Mouse (Mus musculus) kidney, adult 11 months (tissue): ENCODE results near the gene Cx3cl1.
A peak's percentile ranks its signal among the peaks of the same experiment; 100 is the strongest.

Experiments
- DNase-seq: peaks from one replicate; pipeline ENCODE4 v3.0.0; 2022

Cx3cl1 gene

DNA sequence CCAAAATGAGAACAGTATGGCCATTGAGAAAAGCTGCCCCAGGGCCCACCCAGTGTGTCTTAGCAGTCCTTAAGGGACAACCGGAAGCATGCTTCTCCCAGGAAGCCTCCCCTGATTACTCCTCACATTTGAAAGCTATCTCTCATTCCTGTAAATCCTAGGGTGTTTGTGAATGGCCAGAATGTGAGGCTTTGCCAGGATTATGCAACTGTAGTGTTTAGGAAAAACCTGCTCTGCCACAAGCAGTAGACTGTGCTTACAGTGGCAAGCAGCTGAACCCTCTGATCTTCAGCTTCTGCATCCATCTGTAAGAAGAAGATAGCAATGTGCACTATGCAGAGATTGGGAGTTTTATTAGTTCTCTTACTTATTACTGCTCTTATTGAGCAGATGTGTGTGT lies 2.8 kb downstream of the Cx3cl1 start:
- no peak for DNase-seq

DNA sequence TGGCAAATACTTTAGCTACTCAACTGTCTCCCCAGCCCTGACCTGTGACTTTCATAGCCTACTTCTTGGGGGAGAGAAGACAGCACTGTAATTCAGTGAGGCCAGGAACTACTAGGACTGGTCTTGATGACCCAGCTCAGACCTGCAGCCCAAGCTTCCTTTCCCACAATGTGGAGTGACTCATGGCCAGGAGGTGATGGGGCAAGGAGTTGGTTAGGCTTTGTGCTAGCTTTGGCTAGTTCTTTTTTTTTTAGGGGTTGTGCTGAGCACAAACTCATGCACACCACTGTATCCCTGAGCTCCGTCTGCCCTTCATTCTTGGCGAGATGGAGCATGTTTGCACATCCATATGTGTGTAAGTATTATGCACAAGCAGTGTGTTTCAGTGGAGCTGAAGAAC lies 4.5 kb downstream of the Cx3cl1 start:
- no peak for DNase-seq

DNA sequence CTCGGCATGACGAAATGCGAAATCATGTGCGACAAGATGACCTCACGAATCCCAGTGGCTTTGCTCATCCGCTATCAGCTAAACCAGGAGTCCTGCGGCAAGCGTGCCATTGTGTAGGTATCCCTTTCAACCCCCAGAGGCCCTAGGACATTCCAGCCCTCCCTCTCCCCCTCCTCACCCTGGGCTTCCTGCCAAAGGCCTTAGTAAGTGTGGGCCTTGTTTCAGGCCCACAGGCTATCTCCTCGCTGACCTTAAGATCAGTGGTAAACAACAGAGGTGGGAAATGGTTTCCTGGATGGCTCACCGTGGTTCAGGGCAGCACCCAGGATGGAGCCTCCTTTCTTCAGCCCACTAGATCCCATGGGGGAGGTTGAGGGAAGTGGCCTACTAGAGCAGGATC lies 6.2 kb downstream of the Cx3cl1 start:
- no peak for DNase-seq

DNA sequence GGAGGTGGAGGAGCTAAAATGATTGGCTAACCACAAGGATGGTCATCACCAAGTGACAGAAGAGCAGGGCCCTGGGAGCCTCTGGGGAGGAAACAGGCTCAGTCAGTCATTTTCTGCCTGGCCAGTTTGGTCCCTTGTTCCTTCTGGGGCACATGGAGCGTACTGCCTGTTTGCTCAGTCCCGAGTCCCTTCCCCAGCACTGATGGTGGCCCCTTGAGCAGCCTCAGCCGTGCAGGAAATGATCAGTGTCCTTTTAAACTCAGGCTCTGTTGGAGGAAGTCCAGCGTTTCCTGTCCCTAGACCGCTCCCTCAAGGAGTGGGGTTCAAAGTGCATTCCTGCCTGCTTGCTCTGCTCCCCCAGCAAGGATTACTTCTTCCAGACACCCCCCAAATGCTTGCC lies 6.7 kb downstream of the Cx3cl1 start:
- peak; percentile 83 for DNase-seq

DNA sequence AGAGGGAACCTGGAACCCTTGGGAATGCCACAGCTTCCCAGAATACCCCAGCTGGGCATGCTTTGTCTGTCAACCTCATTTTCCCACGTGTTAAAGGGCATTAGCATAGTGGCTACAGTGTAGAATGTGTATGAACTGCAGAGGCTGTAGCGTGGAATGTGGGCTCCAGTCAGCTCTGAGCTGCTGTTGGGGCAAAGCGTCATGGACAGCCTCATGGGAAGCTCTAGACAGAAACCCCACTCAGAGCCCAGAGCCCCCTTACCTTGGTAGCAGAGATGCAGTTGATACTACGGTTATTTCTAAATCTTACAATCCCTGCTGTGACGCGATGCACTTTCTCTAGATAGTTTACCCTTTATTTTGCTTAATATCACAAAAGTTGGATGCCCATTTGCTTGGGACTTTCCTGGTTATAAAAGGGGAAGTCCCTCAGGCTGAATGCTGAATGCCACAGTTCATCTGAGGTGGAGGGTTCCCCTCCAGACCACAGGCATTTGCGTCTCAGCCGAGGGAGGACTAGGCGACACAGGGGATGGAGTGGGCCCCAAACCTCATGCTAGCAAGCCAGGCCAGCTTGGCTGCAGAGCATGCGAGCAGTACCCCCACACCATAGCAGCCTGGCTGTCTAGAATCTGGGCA lies 7.2 kb downstream of the Cx3cl1 start:
- DNase-seq = no peak

DNA sequence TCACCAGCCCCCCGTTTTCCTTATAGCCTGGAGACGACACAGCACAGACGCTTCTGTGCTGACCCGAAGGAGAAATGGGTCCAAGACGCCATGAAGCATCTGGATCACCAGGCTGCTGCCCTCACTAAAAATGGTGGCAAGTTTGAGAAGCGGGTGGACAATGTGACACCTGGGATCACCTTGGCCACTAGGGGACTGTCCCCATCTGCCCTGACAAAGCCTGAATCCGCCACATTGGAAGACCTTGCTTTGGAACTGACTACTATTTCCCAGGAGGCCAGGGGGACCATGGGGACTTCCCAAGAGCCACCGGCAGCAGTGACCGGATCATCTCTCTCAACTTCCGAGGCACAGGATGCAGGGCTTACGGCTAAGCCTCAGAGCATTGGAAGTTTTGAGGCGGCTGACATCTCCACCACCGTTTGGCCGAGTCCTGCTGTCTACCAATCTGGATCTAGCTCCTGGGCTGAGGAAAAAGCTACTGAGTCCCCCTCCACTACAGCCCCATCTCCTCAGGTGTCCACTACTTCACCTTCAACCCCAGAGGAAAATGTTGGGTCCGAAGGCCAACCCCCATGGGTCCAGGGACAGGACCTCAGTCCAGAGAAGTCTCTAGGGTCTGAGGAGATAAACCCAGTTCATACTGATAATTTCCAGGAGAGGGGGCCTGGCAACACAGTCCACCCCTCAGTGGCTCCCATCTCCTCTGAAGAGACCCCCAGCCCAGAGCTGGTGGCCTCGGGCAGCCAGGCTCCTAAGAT lies 7.9 kb downstream of the Cx3cl1 start:
- DNase-seq = no peak

DNA sequence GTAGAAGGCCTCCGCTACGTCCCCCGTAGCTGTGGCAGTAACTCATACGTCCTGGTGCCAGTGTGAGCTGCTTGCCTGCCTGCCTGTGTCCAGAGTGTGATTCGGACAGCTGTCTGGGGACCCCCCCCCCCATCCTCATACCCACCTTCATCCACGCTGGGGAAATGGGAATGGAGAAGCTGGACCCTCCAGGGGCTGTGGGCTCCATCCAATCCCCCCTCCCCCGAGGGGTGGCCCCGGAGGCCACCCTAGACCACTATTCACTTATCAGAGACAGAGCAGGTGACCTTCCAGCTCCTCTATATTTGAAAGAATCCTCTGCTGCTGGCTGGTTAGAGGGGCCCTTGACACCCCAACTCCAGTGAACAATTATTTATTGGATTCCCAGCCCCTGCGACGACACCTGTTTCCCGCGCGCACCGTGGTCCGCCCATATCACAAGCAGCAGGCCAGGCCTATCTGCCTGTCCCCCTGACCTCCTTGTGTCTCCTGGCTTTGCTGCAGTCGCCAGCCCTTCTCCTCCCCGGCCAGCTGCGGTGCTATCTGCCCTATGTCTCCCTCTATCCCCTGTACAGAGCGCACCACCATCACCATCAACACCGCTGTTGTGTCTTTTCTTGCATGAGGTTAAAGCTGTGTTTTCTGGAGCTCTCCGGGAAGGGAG lies 8.8 kb downstream of the Cx3cl1 start:
- DNase-seq = no peak

DNA sequence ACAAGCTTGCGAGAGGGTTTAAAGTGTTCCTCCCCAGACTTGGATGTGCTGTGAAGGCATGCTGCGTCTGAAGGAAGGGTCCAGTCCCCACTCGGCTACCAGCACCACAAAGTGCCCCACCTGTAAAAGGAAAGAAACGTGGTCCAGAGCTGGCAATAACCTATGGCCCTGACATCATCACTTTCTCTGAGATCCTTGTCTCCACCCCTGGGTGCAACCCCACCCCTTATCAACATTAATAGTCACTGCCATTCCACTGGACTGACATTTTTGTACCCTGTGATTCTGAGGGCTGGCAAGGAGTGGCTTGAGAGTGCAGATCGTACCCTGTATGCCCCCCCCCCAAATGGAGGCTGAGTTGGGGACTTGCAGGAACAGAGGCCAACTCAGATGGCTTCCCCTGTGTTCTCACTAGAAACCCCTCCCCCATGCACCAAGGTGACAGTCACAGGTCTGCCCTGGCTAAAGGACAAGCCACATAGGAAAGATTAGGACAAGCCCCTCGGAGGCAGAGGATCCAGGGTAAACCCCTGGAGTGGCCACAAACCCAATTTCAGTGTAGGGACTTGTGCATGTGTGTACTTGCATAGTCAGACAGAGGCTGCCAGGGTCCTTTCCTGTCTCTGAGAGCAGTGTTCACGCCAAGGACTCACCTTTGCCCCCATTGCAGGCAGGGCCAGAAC lies 9.5 kb downstream of the Cx3cl1 start:
- DNase-seq = no peak

DNA sequence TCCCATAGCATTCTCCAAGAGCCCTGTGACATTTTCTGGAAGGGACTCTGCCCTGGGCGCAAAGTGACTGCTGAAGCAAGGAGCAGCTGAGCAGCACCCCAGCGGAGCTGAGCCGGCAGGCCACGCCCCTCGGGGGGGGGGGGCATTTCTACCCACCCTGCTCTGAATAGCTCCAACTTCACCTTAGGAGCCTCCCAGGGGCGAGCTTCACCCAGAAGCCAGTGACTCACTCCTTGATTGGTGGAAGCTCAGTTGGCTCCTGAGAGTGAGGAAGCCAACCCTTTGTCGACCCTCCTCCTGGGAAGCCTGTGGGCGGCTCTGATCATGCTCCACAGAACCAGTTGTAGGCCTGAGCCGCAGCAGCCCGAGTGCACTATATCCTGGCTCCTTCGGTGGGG lies 10.0 kb downstream of the Cx3cl1 start:
- DNase-seq = peak; percentile 94

DNA sequence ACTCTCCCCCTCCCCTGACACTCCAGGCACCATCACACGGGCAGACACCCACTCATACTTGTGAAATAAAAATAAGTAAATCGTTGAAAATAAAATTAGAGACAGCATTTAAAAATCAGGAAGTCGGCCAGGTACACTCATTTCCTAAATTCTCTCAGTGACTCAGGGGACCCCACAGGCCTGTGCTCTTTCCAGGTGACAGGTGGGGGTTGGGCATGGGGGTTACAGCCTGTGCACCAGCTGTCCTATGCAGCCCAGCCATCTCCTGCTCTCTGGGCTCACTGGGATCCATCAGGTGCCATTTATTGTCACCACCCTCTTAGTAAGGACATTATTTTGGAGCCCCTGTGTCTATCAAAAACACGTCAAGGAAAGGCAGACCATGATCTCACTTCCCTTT lies 12.1 kb downstream of the Cx3cl1 start:
- DNase-seq = no peak

DNA sequence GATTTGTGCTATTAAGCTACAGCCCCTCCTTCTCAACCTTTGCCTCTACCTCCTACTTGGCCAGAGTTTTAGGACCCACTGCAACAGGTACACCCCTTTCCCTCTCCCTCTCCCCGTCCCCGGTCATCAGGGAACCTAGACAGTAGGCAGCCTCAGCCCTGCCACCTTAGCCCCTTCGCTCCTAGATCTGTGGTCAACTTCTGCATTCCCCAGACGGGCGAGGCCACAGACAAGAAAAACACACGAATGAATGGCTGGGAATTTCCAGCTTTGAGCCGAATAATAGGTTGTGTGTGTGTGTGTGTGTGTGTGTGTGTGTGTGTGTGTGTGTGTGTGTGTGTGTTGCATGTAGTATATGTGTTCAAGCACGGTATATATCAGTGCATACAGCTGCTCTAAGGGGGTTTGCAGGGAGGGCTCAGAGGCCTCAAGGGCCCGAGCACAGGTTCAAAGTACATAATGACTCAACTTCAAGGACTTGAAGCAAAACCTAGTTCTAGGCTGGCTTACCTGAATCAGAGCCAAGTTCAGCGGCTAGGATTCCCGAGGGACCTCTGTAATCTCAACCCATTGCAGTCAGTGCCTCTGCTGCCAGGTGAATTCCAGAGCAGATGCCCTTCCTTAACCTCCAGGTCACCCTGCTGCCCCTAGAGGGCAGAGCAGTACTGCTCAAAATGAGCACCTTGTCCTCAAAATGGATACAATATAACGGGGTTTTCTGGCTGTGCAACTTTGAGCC lies 13.6 kb downstream of the Cx3cl1 start:
- DNase-seq = peak; percentile 85

DNA sequence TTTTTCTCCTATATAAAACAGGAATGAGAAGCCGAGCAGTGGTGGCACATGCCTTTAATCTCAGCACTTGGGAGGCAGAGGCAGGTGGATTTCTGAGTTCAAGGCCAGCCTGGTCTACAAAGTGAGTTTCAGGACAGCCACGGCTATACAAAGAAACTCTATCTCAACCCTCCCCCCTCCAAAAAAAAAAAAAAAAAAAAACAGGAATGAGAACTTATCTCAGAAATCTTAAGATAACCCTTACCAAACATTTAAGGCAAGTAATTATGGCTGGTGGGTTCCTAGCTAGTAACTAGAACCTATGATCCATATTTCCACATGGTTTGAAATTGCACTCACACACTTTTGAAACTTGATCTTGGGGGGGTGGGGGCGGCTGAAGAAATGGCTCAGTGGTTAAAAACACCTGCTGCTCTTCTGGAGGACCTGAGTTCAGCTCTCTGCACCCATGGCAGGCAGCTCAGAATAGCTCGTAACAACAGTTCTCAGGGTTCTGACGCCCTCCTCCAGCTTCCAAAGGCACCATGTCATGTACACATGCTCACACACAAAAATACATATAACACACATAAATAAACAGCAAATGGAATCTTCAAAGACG lies 14.3 kb downstream of the Cx3cl1 start:
- DNase-seq = no peak

DNA sequence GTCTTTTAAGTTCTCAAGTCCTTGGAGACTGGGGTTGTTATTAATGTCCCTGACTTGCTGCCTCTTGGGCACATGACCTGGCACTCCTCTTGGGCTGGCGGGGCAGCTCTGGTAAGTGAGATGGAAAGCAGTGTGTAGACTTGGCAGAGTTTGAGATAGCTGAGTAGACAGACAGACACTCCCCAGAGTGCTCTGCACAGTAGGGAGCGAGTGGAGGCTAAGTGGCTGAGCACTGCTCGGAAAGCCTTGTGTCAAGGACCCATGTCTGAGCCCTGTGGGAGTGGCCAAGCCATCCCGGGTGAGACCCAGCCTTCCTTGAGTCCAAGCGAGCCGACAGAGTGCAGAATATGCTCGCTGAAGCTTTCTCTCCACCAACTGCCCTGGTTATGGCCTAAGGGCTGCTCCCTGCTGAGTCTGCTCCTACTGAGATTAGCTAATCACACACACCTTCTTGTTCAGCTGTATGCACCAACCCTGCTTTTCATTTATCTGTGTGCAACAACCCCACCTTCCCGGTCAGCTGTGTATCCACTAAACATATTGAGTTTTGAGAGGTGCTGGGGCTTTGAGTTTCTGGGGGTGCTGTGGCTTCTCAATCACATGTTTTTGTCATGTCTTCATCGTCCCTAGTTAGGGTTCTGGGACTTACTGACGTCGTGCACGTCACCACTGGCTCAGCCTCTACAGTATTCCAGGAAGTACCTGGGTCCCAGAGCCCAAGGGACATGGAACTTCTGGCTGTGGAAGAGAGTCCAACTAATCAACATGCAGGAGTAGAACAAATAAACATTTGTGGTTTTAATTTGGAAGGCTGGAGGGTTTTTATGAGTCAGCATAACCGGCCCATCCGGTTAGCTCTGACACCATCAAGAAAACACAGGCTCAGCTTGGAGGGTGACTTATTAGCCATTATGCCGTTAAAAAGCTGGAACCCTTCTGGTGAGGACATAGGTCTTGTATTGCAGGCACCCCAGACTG lies 16.0 kb downstream of the Cx3cl1 start:
- peak; percentile 82 for DNase-seq

DNA sequence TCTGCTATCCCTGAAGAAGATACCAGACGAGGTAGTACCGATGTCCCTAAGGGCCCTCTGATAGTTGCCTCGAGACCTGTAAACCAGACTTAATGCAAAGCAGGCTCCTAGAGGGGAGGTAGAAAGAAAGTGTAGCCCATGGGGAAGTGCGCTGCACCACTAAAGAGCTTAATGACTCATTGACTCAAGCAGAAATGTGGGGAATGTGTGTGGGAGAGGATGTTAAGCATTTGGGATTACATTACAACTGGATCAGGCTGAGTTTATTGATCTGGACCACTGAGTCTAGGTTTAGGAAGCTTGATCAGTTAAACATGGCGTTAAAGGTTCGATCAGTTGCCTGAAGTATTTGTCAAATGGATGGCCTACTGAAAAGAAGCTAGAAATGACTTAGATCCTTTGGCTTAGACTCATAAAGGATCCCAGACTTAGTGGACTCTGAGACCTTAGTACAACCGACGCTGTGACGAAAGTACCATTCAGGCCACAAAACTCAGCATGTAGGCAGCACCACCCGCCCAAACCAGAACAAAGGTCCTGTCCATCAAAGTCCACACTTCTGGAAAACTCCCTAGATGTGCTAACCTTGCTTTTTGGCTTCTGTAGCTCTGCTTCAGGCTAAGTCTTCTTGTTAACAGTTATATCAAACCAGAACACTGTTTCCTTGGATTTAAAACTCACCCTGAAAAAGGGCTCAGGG lies 17.6 kb downstream of the Cx3cl1 start:
- DNase-seq = peak; percentile 53

DNA sequence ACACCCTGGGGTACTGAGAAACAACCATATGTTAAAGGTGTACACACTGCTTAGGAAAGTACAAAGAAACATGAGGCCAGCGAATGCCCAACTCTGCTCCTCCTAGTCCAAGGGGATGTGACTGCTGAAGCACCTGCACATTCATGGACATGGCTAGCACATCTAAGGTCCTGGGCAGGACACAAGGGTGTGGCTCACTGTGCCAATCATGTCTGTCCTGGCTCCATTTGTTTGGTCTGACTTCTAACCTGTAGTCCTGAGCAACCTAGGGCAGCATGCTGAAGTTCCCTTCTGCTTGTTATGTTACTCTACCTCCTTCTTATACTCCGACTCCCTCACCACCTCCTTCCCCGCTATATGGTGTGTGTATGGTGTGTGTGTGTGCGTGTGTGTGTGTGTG lies 22.6 kb downstream of the Cx3cl1 start:
- no peak for DNase-seq

DNA sequence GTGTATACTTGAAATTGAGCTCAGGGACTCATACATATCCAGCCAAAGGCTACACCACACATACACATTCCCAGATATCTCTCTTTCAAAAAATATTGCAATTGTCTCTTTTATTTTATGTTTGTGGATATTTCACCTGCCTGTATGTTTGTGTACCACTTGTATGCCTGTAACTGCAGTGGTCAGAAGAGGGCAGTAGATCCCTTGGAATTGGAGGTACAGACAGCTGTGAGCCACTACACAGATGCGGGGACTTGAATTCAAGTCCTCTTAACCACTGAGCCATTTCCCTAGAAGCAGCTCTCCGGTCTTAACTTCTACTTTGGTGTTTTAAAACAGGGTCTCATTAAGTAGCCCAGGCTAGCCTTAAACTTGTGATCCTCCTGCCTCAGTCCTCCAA lies 23.0 kb downstream of the Cx3cl1 start:
- DNase-seq = no peak

DNA sequence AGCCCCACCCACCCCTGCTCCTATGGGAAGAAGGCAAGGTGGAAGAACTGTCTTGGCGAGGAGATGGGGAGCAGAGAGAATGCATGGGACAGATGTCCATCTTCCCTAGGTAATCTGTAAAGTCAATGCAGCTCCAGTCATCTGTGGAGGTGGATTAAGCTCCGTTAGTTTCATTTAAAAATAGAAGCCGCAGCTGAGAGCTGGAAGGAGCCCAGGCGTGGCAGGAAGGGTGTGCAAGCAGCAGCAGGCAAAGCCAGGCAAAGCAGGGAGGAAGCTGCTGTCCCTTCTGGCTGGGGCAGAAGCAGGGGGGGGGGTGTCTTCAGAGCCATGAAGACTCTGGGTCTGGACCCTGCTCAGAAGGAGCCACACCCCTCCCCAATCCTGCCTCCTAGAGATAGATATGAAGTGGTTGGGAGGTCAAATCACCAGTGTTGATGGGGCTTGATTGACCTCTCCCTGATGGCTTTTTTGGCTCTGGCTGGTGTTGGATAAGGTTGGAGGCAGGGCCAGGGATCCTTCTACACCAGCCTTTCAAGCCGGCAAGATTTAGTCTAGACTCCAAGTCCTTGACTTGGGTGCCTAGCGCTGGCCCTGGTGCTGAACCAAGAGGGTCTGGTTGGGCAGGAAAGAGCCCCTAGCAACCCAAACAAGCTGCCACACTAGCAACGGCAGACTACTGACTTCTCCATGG lies 28.6 kb downstream of the Cx3cl1 start:
- DNase-seq = no peak

DNA sequence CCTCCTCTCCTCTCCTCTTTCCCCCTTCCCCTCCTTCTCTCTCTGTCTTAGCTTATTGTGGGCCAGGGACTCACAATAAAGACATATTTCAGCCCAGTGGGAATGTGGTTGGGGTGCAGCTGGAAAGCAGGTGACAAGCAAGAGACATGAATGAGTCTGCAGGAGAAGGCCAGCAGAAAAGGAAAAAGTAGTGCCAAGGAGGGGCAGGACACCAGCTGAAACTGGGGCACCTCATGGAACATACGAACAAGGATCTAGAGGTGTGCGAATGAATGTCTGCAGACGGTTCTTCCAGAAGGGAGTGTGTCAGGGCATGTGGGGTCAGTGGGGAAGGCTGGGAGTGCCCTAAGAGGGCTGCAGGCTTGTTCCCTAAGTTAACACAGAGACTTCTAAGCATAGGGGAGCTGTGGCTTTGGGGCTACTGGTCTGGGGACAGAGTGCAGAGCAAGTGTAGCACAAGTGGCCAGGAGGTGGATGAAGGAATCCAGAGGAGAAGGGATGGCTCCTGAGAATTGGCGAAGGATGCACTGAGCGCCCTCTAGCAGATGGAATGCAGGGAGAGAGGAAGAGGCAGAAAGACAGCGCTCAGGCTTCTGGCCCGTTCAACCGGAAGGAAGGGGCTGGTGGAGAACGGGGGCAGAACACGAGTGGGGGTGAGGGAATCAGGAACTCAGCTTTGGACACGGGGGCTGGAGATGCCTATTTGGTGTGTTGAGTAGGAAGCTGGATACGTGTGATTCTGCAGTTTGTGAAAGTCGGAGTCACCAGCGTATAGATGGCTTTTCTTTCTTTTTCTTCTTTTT lies 29.7 kb downstream of the Cx3cl1 start:
- peak; percentile 55 for DNase-seq

DNA sequence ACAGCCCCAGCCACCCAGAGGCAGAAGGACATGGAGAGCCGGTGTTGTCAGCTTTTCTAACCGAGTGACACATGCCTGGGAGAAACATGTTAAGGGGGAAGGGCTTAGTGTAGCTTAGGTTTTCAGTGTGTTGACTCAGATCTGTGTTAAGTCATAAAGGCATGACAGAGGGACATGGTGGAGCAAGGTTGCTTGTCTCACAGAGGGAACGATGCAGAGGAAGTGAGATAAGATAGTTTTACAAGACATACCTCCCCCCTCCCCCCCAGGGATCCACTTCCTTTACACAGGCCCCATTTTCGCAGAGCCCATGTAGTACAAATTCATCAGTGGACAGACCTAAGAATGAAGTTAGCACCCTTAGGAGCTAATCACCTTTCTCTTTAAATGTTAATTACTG lies 30.6 kb downstream of the Cx3cl1 start:
- no peak for DNase-seq
